Mouse (Mus musculus) megakaryocyte progenitor cell, adult 5-6 weeks (primary cell): ENCODE measurements around the gene Bmpr1b. TPM values are rescaled to one million over a fixed set of nuclear protein-coding genes. Genes with fewer than 3 reads are reported as not detected.

ENCODE experiments used
- ATAC-seq: replicated peaks from 2 replicates; pipeline ENCODE4 v1.8.0; 2016; ENCODE audit warnings: mild to moderate bottlenecking, moderate TSS enrichment, inconsistent platforms; ENCODE audit not compliant: poor library complexity
- total RNA-seq, 2 experiments: library from RNA; stranded (forward) in 1 of 2; stranded (reverse) in 1 of 2; fragments of 157-497, 149-512 nt in 1 of 2; fragments of 200-1000 nt in 1 of 2; gene quantifications; 2 replicates each; pipeline versions ENCODE4 v1.2.3 to v1.2.4; 2015 to 2017

The Bmpr1b gene
- total RNA-seq, 2 experiments from 2014 or later, result not detected

GRCm38 (mm10) chr3:141915995-141916394, 253.2 kb downstream of the Bmpr1b start:
- ATAC-seq, result no peak

- no peak for ATAC-seq
Observed at GRCm38 (mm10) chr3:141914588-141914987, 254.6 kb downstream of the Bmpr1b start.

GRCm38 (mm10) chr3:141909136-141909535, 260.1 kb downstream of the Bmpr1b start:
- ATAC-seq, result no peak

GRCm38 (mm10) chr3:141905903-141906623, 263.2 kb downstream of the Bmpr1b start:
- no peak for ATAC-seq

- ATAC-seq, result no peak
Observed at GRCm38 (mm10) chr3:141900361-141900760, 268.9 kb downstream of the Bmpr1b start.

- ATAC-seq, result no peak
Observed at GRCm38 (mm10) chr3:141899521-141899920, 269.7 kb downstream of the Bmpr1b start.

- no peak for ATAC-seq
Observed at GRCm38 (mm10) chr3:141897698-141898097, 271.5 kb downstream of the Bmpr1b start.

GRCm38 (mm10) chr3:141896870-141897554, 272.2 kb downstream of the Bmpr1b start:
- no peak for ATAC-seq

GRCm38 (mm10) chr3:141895096-141895495, 274.1 kb downstream of the Bmpr1b start:
- no peak for ATAC-seq

- ATAC-seq, result no peak
Observed at GRCm38 (mm10) chr3:141890668-141891067, 278.6 kb downstream of the Bmpr1b start.

GRCm38 (mm10) chr3:141887476-141888274, 281.6 kb downstream of the Bmpr1b start:
- ATAC-seq, result peak; percentile 77

GRCm38 (mm10) chr3:141884190-141884589, 285.0 kb downstream of the Bmpr1b start:
- no peak for ATAC-seq

- ATAC-seq, result no peak
Observed at GRCm38 (mm10) chr3:141882496-141882895, 286.7 kb downstream of the Bmpr1b start.

- ATAC-seq, result no peak
Observed at GRCm38 (mm10) chr3:141872337-141873042, 296.7 kb downstream of the Bmpr1b start.

GRCm38 (mm10) chr3:141871805-141872204, 297.4 kb downstream of the Bmpr1b start:
- no peak for ATAC-seq

GRCm38 (mm10) chr3:141862816-141863461, 306.3 kb downstream of the Bmpr1b start:
- ATAC-seq, result peak; percentile 100

- no peak for ATAC-seq
Observed at GRCm38 (mm10) chr3:141857123-141857522, 312.1 kb downstream of the Bmpr1b start.

GRCm38 (mm10) chr3:141854339-141854738, 314.9 kb downstream of the Bmpr1b start:
- peak; percentile 79 for ATAC-seq

GRCm38 (mm10) chr3:141850141-141850540, 319.1 kb downstream of the Bmpr1b start:
- no peak for ATAC-seq

- no peak for ATAC-seq
Observed at GRCm38 (mm10) chr3:141849206-141849605, 320.0 kb downstream of the Bmpr1b start.
